9 mouse cellular contexts compared by ENCODE assay signal in genomic region chr4:139684639-139685017, GRCm38 (mm10). TPM values are rescaled to one million over a fixed set of nuclear protein-coding genes. Genes with fewer than 3 reads are reported as not detected.
DNase-seq lines count a peak whose midpoint lies in the region; ATAC-seq and TF ChIP-seq lines count a peak whose summit lies in the region.
"Had no signal": no experiment of that assay in that cellular context is flagged by ENCODE, and none has a peak within 500 bp of the region (broad histone marks: within the 10 kb centered on the region; RNA-seq: fewer than 3 reads in every experiment).

No protein-coding gene starts in this region.

- H3K9ac ChIP-seq in midbrain, postnatal 0 days (replicated peaks; ENCODE audit: low read length, poor library complexity, severe bottlenecking) = no peak overlapping the region
- H3K9ac ChIP-seq: limb, embryonic 13.5 days had no signal

- peaks cover 10% of the 10 kb centered on the region; the same call in 1 of the 2 replicates for H3K9me3 ChIP-seq in midbrain, postnatal 0 days (ENCODE audit: low read length)

- no peak overlapping the region for H3K4me2 ChIP-seq in midbrain, postnatal 0 days (ENCODE audit: low read depth, low read length, poor library complexity, severe bottlenecking)
- H3K4me2 ChIP-seq: limb, embryonic 13.5 days had no signal

- no peak overlapping the region for H3K4me3 ChIP-seq in midbrain, postnatal 0 days (ENCODE audit: low read depth, low read length)
- H3K4me3 ChIP-seq: limb, embryonic 13.5 days had no signal

- TF ChIP-seq CTCF in midbrain, postnatal 0 days (IDR thresholded peaks at IDR 0.05) = peak; percentile 87

- ATAC-seq in frontal cortex, adult (ENCODE audit: low TSS enrichment) = no peak
- no peak for ATAC-seq in midbrain, postnatal 0 days (ENCODE audit: low FRiP score)

- no peaks in the 10 kb centered on the region for H3K36me3 ChIP-seq in midbrain, postnatal 0 days (ENCODE audit: insufficient read depth, low read length)
- H3K36me3 ChIP-seq: limb, embryonic 13.5 days had no signal

- intact Hi-C loops in heart, postnatal 36 days (cut with DNase I) = loop anchor here (1.0 kb wide), 1 partner anchor 174 kb away; no protein-coding TSS in a partner anchor

- no peaks in the 10 kb centered on the region for H3K27me3 ChIP-seq in midbrain, postnatal 0 days (ENCODE audit: insufficient read depth, low read length)

- H3K4me1 ChIP-seq in midbrain, postnatal 0 days (ENCODE audit: insufficient read depth, low read length) = no peaks in the 10 kb centered on the region

- 7% methylated on average over 3 of the region's 3 CpGs for WGBS in midbrain, postnatal 0 days

- DNase-seq in frontal cortex, adult 2 months (ENCODE audit: extremely low spot score in 1 of 2, low spot score in 1 of 2) = peak; percentile 14 to 82
- DNase-seq in ES-CJ7 (ENCODE audit: low read depth, low spot score) = peak; percentile 78
- DNase-seq in cerebellum, adult 9-11 months = peak; percentile 12
- DNase-seq in heart, postnatal 36 days = peak; percentile 33 to 64
- DNase-seq in left cerebral cortex, adult 18-20 months (ENCODE audit: low spot score in 2 of 2) = peak; percentile 48 to 82
- peak; percentile 72 for DNase-seq in midbrain, postnatal 0 days (ENCODE audit: low spot score)
- peak; percentile 83 for DNase-seq in testis, postnatal 10 days (ENCODE audit: low spot score)

- no peak overlapping the region for H3K27ac ChIP-seq in midbrain, postnatal 0 days (ENCODE audit: low read depth, low read length)
- H3K27ac ChIP-seq: limb, embryonic 13.5 days had no signal

RNA-seq across cellular contexts. Expression of gene Tas1r2, which starts 31.3 kb away (rescaled TPM):
- 0.06 TPM in 1 of 2 replicates, not detected in the other for polyA plus RNA-seq in frontal cortex, adult 2 months (2012; rRNA removed)
- total RNA-seq in heart, postnatal 36 days (2021) = not detected
- not detected for total RNA-seq in left cerebral cortex, adult 18-20 months (2021)
- total RNA-seq in midbrain, postnatal 0 days (2014; rRNA removed) = not detected in 2 replicates
- not detected in 2 replicates for polyA plus RNA-seq in midbrain, postnatal 0 days (2015; fragmentation: Nextera tagmentation; extraction: Ambion mirVana)
- polyA plus RNA-seq: limb, embryonic 13.5 days had no signal

Comparison
In these comparisons a context has a peak if more than half of its experiments do, and no peak if none do; other contexts are left out.
1. DNase-seq: peak in every context shown above with its lines; median percentile 83 in testis, postnatal 10 days; 78 in ES-CJ7; 72 in midbrain, postnatal 0 days; 65 in left cerebral cortex, adult 18-20 months; 48 in heart, postnatal 36 days; 48 in frontal cortex, adult 2 months; 12 in cerebellum, adult 9-11 months.